Mouse (Mus musculus) left cerebral cortex, adult 9 months (tissue): ENCODE measurements at regions not wholly inside any gene's neighbourhood (a gene's known extent, or its start where the extent isn't known, plus 50 kb on each side); places are given as distances from the start of the nearest gene placed in this dataset.

Source experiments
- DNase-seq, 2 experiments: peaks; one replicate each; pipeline ENCODE4 v3.0.0; 2022; ENCODE audit warnings: low spot score in 2 of 2

- DNase-seq = no peak
Measured at GRCm38 (mm10) chr12:106585626-106586025, 575.6 kb downstream of the Vrk1 start.

DNA sequence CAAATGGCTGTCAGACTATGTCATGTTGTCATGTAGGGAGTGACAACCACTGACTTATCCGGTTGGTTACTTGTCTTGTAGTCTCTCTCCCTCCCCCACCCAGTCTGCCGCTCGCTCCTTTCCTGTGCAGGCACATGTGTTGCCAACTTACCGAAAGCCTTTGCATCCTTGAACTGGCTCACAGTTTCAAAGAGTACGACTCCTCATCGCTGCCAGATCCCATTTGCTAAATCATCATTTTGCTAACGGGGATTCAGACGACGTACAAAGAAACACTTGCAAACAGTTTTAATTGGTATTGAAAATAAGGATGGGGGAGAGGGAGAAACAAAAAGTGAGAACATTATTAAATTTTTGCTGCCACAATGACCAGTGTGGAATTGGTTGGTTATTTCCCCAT, 582.7 kb downstream of the Vrk1 start:
- no peak for DNase-seq

DNA sequence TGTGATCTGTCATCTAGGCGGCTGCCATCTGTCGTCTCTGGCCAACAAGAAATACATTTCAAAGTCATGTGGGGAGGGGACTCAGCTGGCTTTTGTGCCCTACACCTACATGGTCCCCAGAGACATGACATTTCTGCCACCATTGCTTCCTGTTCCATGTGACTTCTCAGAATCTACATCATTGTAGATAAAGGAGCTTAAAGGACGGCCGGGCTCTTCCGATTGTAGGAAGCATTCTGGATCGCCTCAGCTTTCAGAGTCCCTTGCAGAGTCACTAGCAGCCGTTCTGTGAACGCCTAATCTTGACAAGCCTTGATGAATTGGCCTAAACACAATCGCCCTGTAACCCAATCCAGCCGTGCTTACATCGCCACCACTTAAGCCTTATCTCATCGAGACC, 587.6 kb downstream of the Vrk1 start:
- DNase-seq = no peak

DNA sequence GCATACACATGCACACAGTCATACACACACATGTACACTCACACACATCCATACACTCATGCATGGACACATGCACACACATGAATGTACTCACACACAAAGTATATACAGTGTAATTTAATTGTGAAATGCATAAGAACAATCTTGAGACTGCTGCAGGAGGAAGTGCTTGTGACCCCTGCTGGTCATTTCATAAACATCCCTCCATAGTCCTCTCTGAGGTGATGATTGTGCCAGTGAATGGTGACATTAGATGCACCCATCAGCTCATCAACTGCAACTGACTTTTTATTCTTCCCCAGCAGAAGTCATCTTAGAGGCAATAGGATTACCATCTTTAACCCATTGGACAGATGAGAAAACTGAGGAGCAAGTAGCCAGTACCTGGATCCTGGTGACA, 597.2 kb downstream of the Vrk1 start:
- no peak for DNase-seq

- no peak for DNase-seq
Measured at GRCm38 (mm10) chr12:106607655-106608337, 597.8 kb downstream of the Vrk1 start.

GRCm38 (mm10) chr12:106618684-106619083, 608.7 kb downstream of the Vrk1 start:
- DNase-seq = no peak

GRCm38 (mm10) chr12:106626786-106627185, 616.8 kb downstream of the Vrk1 start:
- no peak for DNase-seq

GRCm38 (mm10) chr12:106632566-106632965, 622.5 kb downstream of the Vrk1 start:
- no peak for DNase-seq

GRCm38 (mm10) chr12:106633096-106633495, 623.1 kb downstream of the Vrk1 start:
- DNase-seq = no peak

DNA sequence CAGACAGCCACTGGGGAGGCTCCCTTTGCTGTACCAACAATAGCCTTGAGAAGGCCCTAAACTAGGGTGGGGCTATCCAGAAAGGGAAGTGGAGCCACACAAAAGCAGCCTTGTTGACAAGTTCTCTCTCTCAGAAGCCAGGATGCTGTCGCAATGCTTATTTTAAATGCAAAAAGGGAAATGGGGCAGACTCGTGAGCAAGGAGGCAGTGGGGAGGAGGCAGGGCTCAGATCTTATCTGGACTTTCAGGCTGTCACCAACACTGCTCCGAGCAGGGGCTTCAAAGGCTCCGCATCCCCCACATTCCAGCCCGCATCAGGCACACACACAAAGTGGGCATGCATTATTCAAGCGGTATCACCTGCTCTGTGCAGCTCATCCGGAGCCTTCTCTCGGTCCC, 648.3 kb downstream of the Vrk1 start:
- DNase-seq = peak in 1 of 2 experiments; percentile 5

GRCm38 (mm10) chr12:106673232-106673766, 663.3 kb downstream of the Vrk1 start:
- no peak for DNase-seq

- no peak for DNase-seq
Measured at GRCm38 (mm10) chr12:106674741-106675140, 664.7 kb downstream of the Vrk1 start.

- DNase-seq = no peak
Measured at GRCm38 (mm10) chr12:106676136-106676535, 666.1 kb downstream of the Vrk1 start.

GRCm38 (mm10) chr12:106676566-106676965, 666.5 kb downstream of the Vrk1 start:
- no peak for DNase-seq

DNA sequence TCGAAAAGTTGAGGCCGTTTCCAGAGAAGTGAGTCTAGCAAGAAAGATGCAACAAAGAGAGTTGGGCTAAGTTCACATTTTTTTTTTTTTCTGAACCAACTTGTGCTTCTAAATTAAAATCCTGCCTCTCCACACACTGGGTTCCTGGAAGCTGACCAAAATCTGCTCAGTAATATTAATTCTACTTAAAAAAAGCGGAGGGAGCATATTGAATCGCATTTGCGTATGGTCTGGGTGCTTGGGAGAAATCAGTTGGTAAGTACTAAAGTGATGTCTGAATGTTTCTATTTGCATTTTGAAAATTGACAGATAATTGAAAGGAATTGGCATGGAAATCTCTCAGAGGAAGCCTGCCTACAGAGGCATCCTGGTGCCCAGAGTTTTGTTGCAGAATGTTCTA, 676.0 kb downstream of the Vrk1 start:
- peak in 1 of 2 experiments; percentile 7 for DNase-seq

- DNase-seq = no peak
Measured at GRCm38 (mm10) chr12:106687751-106688150, 677.7 kb downstream of the Vrk1 start.

DNA sequence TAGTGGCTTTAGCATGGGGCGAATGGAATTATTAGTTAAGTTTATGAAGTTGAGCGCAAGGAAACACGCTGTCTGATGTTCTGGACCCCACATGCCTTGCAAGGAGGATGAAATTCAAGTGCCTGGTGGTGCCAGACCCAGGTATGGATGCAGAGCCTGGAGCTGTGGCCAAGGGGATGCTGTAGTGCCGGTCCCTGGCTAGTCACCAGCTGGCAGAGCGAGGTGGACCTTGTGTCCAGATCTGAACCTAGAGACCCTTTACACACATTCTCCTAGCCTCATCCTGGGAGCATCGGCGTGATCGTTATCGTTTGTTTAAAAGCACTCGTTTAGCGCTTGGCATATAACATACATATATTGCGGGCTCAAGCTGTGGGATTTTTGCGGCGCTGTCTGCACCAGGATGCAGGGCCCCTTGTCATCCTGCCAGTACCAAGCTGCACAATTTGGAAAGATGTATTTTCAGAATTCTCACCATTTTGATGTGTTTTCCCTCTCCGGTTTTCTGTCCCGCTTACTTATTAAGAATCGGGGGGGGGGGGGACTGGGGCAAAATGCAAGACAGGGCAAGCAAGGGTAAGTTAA, 678.2 kb downstream of the Vrk1 start:
- DNase-seq = peak in 1 of 2 experiments; percentile 5

DNA sequence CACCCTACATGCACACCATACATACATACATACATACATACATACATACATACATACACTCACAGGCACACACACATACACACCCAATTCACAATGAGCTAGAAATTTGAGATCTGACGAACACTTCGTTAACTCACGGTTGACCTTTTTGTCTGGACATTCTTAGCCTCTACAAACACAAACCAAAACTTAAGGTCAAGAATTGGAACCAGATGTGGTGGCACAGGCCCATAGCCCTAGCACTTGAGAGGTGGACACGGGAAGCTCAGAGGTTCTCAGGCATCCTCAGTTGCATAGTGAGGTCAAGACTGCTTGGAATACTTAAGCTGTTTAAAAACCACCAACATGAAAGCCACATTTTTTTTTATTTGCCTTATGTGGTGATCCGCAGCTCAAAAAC, 692.9 kb downstream of the Vrk1 start:
- no peak for DNase-seq

DNA sequence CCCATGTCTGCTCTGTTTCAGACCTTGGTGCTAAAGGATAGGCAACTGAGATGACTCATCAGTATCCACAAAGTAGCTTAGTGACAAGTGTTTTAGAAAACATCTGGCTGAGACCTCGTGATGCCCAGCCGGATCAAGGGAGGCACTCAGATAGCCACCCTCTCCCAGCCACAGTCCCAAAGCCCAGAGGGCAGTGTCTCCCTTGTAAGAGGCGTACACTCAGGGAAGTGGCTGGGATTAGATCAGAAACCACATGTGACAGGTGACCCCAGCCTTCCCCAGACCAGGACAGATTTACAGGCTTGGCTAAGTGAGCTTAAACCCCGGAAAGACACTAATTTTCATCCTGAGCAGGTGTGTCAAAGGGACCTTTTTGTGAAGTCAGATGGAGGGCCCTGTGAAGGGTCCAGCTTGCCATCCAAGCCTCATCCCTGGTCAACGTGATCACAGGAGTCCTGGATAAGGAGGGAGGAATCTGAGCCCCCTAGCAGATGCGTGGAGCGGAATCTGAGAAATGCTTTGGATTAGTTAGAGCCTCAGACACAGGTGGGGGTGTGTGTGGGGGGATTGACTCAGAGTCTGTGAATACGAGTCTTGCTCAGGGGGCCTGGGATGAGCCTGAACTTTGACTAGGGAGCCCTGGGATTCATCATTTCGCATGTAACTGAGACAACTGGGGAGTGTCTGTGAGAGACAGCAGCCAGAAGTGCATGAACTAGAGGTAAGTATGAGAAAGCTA, 711.4 kb downstream of the Vrk1 start:
- DNase-seq = no peak

GRCm38 (mm10) chr12:106722010-106722362, 712.0 kb downstream of the Vrk1 start:
- DNase-seq = no peak

DNA sequence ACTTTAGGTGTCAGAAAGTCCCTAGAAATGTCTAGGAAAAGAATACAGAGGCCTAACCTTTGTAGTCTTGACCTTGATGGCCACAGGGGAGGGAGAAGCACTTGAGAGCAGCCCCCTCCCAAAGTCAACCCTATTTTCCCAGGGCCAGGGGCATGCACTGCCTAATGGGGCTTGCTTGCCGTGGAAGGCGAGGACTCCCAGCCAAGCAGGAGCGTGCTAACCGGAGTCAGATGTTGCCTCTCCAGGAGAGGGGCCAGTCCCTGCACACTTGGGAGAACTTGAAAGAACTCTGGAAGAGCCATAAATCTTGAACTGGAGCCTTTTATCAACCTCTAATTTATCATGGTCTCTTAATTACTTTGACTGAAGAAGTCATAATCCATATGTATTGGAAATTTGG, 712.7 kb downstream of the Vrk1 start:
- no peak for DNase-seq

DNA sequence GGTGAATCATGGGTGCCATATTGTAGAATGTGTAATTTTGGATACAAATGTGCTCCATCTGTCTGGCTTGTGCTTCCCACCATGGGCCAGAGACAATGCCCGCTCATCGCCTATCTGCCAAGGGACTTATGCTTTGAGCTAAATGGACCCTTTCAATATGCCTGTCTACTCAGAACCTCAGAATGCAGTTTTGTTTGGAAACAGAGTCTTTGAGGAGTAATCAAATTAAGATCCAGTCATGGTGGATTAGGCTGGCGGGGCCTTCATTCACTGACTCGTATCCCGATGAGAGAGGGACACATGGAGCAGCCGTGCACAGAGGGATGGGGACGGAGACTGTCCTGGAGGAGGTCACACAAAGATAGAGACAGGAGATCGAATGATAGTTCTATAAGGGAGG, 716.9 kb downstream of the Vrk1 start:
- DNase-seq = no peak

- DNase-seq = no peak
Measured at GRCm38 (mm10) chr12:106727486-106727885, 717.5 kb downstream of the Vrk1 start.
